Mouse (Mus musculus) colon, adult 2 months (tissue): ENCODE data around the gene Cryba4. TPM values are rescaled to one million over a fixed set of nuclear protein-coding genes. Genes with fewer than 3 reads are reported as not detected.

Experiments
- polyA plus RNA-seq: library from polyadenylated mRNA; depleted of rRNA; stranded (reverse); fragments of >200 nt; gene quantifications from 2 replicates; pipeline ENCODE4 v1.2.3, GENCODE M21; 2012; rRNA removed

The Cryba4 gene
- polyA plus RNA-seq: 0.88 and 1.3 TPM in 2 replicates

GRCm38 (mm10) chr5:112252400-112252799 lies at the start of gene Cryba4:
TSS of gene Cryba4 (minus strand) at chr5:112252518.

GRCm38 (mm10) chr5:112276267-112276873 lies 24.1 kb upstream of the Cryba4 start, which contains the start of gene Tpst2:
TSS of gene Tpst2 (plus strand) at chr5:112276691.

DNA sequence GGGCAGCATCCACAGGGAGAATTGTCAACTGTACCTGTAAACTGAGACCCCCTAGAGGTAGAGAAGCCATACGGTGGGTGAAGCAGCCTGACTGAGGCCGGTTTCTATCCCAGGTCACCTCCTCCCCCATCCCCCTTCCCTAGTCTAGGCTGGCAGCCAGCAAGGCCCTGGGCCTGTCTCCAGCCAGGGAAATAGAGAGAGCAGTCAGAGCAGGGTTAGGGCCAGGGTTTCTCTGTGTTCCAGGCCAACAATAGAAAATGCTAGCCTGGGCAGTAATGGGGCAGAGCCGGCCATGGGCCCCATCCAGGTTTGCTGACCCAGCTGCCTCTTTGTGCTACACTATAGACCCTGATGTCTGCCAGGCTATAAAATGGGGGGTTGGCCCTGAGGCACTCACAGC lies 3.1 kb upstream of the Cryba4 start, which contains the start of gene Crybb1:
Gene Crybb1, plus strand, starts transcription at position 390 of the 400 bp plus-strand sequence.

Other genes starting within 250 kb of the Cryba4 start
- gene Crybb1, start 3.3 kb upstream of the Cryba4 start, polyA plus RNA-seq: 0.81 TPM in 1 of 2 replicates, not detected in the other
- 49.0 and 50.6 TPM in 2 replicates for gene Tpst2, start 24.2 kb upstream of the Cryba4 start, polyA plus RNA-seq
- 41.7 and 44.2 TPM in 2 replicates for gene Tfip11, start 73.8 kb upstream of the Cryba4 start, polyA plus RNA-seq
- gene Srrd, start 90.5 kb upstream of the Cryba4 start, polyA plus RNA-seq: 34.6 and 39.1 TPM in 2 replicates
- gene Hps4, start 90.6 kb upstream of the Cryba4 start, polyA plus RNA-seq: 65.7 and 69.9 TPM in 2 replicates
- gene Gm6583, start 103.5 kb upstream of the Cryba4 start, polyA plus RNA-seq: not detected in 2 replicates
- 3.5 and 5.5 TPM in 2 replicates for gene Asphd2, start 142.3 kb upstream of the Cryba4 start, polyA plus RNA-seq
- not detected in 2 replicates for gene Gm6588, start 196.9 kb upstream of the Cryba4 start, polyA plus RNA-seq